Mouse (Mus musculus) heart, embryonic 16.5 days (tissue): Measurements from ENCODE around the gene Olfr689. TPM values are rescaled to one million over a fixed set of nuclear protein-coding genes. Genes with fewer than 3 reads are reported as not detected.
"Not testable (repeated sequence)": the region's sequence is repeated elsewhere in the genome, so short reads cannot be mapped to it uniquely, and the experiment has no call there.

ENCODE experiments used
- ATAC-seq: fragments of 200-750 bp; cut with Nextera tagmentation; replicated peaks from 2 replicates; pipeline ENCODE4 v1.8.0; 2017; ENCODE audit warnings: moderate number of reproducible peaks; ENCODE audit not compliant: insufficient read depth, low FRiP score; ENCODE audit errors: extremely low read depth
- H3K27ac ChIP-seq: fragments of 300-500 bp; sonication (generic); 2 replicates; pipeline ENCODE4 v1.5.1; 2014; ENCODE audit warnings: mild to moderate bottlenecking, low read length, control low read depth, moderate library complexity
- H3K27me3 ChIP-seq: fragments of 300-500 bp; sonication (generic); 2 replicates; pipeline ENCODE4 v1.6.1; 2014; ENCODE audit warnings: low read length, mixed read lengths; ENCODE audit not compliant: control insufficient read depth, insufficient read depth
- H3K36me3 ChIP-seq: fragments of 300-500 bp; sonication (generic); 2 replicates; pipeline ENCODE4 v1.6.1; 2014; ENCODE audit not compliant: control insufficient read depth, insufficient read depth
- H3K4me1 ChIP-seq: fragments of 300-500 bp; sonication (generic); 2 replicates; pipeline ENCODE4 v1.6.1; 2014; ENCODE audit warnings: low read length, mixed read lengths; ENCODE audit not compliant: control insufficient read depth, insufficient read depth
- H3K4me2 ChIP-seq: fragments of 300-500 bp; sonication (generic); 2 replicates; pipeline ENCODE4 v1.6.1; 2014; ENCODE audit warnings: low read depth, mild to moderate bottlenecking, control low read depth, low read length
- H3K4me3 ChIP-seq: fragments of 300-500 bp; sonication (generic); 2 replicates; pipeline ENCODE4 v1.5.1; 2014; ENCODE audit warnings: mild to moderate bottlenecking, control low read depth, low read length
- H3K9ac ChIP-seq: fragments of 300-500 bp; sonication (generic); 2 replicates; pipeline ENCODE4 v1.6.1; 2014; ENCODE audit warnings: low read length, control low read depth
- H3K9me3 ChIP-seq: fragments of 300-500 bp; sonication (generic); replicated peaks from 2 replicates; pipeline ENCODE4 v1.6.1; 2016; ENCODE audit warnings: low read length; ENCODE audit not compliant: control insufficient read depth
- WGBS: fragments of 180-500 bp; shearing (Covaris S2); extraction: QIAGEN DNeasy Blood & Tissue Kit; methylation state at CpG from one replicate; pipeline ENCODE4 v1.1.7; 2014; 5-methylcytosine and 5-hydroxymethylcytosine counted together
- polyA plus RNA-seq: library from polyadenylated mRNA; unstranded; fragments of >200 nt; fragmentation: Nextera tagmentation; extraction: Ambion mirVana; gene quantifications from 2 replicates; pipeline ENCODE4 v1.2.1, GENCODE M21; 2015

Olfr689 gene
- polyA plus RNA-seq, 1 experiment from 2014 or later = not detected

DNA sequence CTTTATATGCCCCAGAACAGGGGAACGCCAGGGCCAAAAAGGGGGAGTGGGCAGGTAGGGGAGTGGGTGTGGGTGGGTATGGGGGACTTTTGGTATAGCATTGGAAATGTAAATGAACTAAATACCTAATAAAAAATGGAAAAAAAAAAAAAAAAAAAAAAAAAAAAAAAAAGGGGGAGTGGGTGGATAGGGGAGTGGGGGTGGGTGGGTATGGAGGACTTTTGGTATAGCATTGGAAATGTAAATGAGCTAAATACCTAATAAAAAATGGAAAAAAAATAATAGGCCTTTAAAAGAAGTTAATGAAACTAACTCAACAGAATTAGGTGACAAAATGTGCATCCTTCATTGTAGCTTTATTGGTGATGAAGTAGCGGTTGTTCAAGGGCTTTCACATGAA is 45.5 kb downstream of the Olfr689 start:
- H3K4me3 ChIP-seq, H3K9ac ChIP-seq, H3K4me1 ChIP-seq, H3K36me3 ChIP-seq, H3K4me2 ChIP-seq, H3K9me3 ChIP-seq, H3K27ac ChIP-seq, ATAC-seq, H3K27me3 ChIP-seq: not testable (repeated sequence)
- 86% methylated on average over 1 of the region's 2 CpGs for WGBS

DNA sequence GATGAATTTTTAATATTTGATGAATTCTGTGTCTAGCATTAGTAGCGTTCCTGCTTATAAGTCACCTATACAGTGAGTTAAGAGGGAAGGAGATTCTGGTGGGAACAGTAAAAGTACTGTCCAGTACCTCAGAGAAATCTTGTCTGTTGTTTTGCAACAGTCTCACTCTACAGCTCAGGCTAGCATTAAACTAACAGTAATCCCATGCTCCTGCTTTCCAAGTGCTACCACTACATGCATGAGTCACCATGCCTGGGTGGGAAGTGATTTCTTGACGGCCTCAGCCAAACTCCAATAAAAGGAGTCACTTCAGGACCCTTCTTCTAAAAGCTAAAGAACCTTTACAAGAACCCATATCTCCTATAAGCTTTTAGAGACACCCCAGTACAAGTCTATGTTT is 50.7 kb downstream of the Olfr689 start:
- WGBS = 65% methylated on average over 2 of the region's 2 CpGs
- ATAC-seq = no peak
- no peak overlapping the region for H3K4me3 ChIP-seq
- H3K27ac ChIP-seq = no peak overlapping the region
- no peak overlapping the region for H3K4me2 ChIP-seq
- no peak overlapping the region for H3K9ac ChIP-seq
- no peaks in the 10 kb centered on the region for H3K27me3 ChIP-seq
- H3K4me1 ChIP-seq = no peaks in the 10 kb centered on the region
- no peaks in the 10 kb centered on the region for H3K9me3 ChIP-seq
- no peaks in the 10 kb centered on the region for H3K36me3 ChIP-seq

DNA sequence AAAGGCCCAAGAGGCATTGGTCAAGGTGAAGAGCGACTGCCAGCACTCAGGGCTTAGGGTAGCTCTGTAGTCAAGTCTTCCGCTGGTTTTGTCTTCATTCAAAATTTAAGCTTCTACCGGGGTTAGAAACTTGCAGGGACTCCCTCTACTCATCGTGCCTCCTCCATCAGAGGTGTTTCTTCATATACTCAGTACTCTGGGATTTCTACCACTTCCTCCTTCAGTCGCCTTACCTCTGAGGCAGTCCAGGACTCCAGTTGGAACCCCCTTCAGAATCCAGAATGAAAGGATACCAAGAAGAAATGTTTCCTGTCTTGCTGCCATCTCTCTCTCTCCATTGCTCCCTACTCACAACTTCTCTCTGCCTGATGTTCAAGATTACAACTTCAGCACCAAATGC is 56.3 kb downstream of the Olfr689 start:
- no peak overlapping the region for H3K4me3 ChIP-seq
- peaks cover 3% of the 10 kb centered on the region; the same call in 1 of the 2 replicates for H3K36me3 ChIP-seq
- H3K27me3 ChIP-seq = no peaks in the 10 kb centered on the region
- H3K4me1 ChIP-seq = no peaks in the 10 kb centered on the region
- no peaks in the 10 kb centered on the region for H3K9me3 ChIP-seq
- 76% methylated on average over 5 of the region's 5 CpGs for WGBS
- no peak overlapping the region for H3K4me2 ChIP-seq
- H3K27ac ChIP-seq = no peak overlapping the region
- H3K9ac ChIP-seq = no peak overlapping the region
- ATAC-seq = no peak

DNA sequence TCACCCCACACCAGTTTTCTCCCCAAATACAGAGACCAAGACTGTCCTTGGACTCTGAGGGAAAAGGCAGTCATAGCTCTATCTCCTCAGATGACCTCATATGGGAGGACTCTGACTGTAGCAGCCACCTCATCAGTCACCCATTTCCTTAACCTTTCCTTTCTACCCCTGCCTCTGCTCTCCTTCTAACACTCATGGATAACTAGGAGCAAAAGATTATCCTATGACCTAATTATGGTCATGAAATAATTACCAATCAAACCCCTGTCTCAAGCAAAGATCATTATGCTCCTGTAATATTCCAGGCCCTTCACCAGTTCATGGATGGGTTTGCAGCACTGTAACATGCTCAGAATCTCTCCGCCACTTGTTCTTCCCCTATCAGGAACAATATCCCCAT is 57.0 kb downstream of the Olfr689 start, which contains the start of gene Olfr692:
TSS of gene Olfr692 (plus strand) at position 301 of the 400 bp plus-strand sequence.
- H3K9ac ChIP-seq = no peak within 1 kb of the TSS
- H3K4me3 ChIP-seq = no peak within 1 kb of the TSS
- WGBS = 91% methylated on average over 1 of the region's 1 CpGs
- H3K9me3 ChIP-seq = no peaks in the 10 kb centered on the region
- no peak within 1 kb of the TSS for H3K27ac ChIP-seq
- H3K4me2 ChIP-seq = no peak within 1 kb of the TSS
- H3K27me3 ChIP-seq = no peaks in the 10 kb centered on the region
- no peaks in the 10 kb centered on the region for H3K4me1 ChIP-seq
- peaks cover 3% of the 10 kb centered on the region; the same call in 1 of the 2 replicates for H3K36me3 ChIP-seq
- ATAC-seq = no peak

DNA sequence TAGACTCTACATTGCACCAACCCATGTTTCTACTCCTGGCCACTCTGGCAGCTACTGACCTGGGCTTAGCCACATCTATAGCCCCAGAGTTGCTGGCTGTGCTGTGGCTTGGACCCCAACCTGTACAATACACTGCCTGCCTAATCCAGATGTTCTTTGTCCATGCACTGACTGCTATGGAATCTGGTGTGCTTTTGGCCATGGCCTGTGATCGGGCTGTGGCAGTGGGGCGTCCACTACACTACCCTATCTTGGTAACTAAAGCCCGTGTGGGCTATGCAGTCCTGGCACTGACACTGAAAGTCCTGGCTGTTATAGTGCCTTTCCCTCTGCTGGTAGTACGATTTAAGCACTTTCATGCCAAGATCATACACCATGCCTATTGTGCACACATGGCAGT is 57.6 kb downstream of the Olfr689 start:
- Histone ChIP-seq H3K4me3 (no peak overlapping the region), H3K4me2 (no peak overlapping the region), H3K4me1 (peaks cover 4% of the 10 kb centered on the region), H3K27ac (no peak overlapping the region), H3K27me3 (no peaks in the 10 kb centered on the region), H3K9ac (no peak overlapping the region), H3K36me3 (peaks cover 3% of the 10 kb centered on the region; the same call in 1 of the 2 replicates), H3K9me3 (no peaks in the 10 kb centered on the region)
- 86% methylated on average over 4 of the region's 4 CpGs for WGBS
- no peak for ATAC-seq

Other genes starting within 250 kb of the Olfr689 start
- gene Olfr678, start 246.7 kb upstream of the Olfr689 start, polyA plus RNA-seq = not detected in 2 replicates
- not detected in 2 replicates for gene Olfr679, start 230.0 kb upstream of the Olfr689 start, polyA plus RNA-seq
- not detected in 2 replicates for gene Olfr680-ps1, start 218.3 kb upstream of the Olfr689 start, polyA plus RNA-seq
- not detected in 2 replicates for gene Olfr681, start 194.3 kb upstream of the Olfr689 start, polyA plus RNA-seq
- not detected in 2 replicates for gene Olfr683, start 164.2 kb upstream of the Olfr689 start, polyA plus RNA-seq
- not detected in 2 replicates for gene Olfr684, start 147.5 kb upstream of the Olfr689 start, polyA plus RNA-seq
- not detected in 2 replicates for gene Olfr685, start 125.2 kb upstream of the Olfr689 start, polyA plus RNA-seq
- not detected in 2 replicates for gene Olfr686, start 103.7 kb upstream of the Olfr689 start, polyA plus RNA-seq
- not detected in 2 replicates for gene Olfr688, start 23.1 kb upstream of the Olfr689 start, polyA plus RNA-seq
- gene Olfr690, start 22.9 kb downstream of the Olfr689 start, polyA plus RNA-seq = not detected in 2 replicates
- gene Olfr691, start 31.1 kb downstream of the Olfr689 start, polyA plus RNA-seq = 0.06 and 0.14 TPM in 2 replicates
- gene Olfr692, start 57.1 kb downstream of the Olfr689 start, polyA plus RNA-seq = not detected in 2 replicates
- gene Gm5901, start 63.9 kb downstream of the Olfr689 start, polyA plus RNA-seq = not detected in 2 replicates
- 32.5 and 34.5 TPM in 2 replicates for gene Fam160a2, start 88.9 kb downstream of the Olfr689 start, polyA plus RNA-seq
- 0.05 TPM in 1 of 2 replicates, not detected in the other for gene Cnga4, start 93.4 kb downstream of the Olfr689 start, polyA plus RNA-seq
- not detected in 2 replicates for gene Cckbr, start 114.6 kb downstream of the Olfr689 start, polyA plus RNA-seq
- gene Cavin3, start 171.1 kb downstream of the Olfr689 start, polyA plus RNA-seq = 97.4 and 97.5 TPM in 2 replicates
- gene Smpd1, start 243.2 kb downstream of the Olfr689 start, polyA plus RNA-seq = 61.7 and 65.0 TPM in 2 replicates